Mouse (Mus musculus): ENCODE measurements around the gene Wfs1. TPM values are rescaled to one million over a fixed set of nuclear protein-coding genes. Genes with fewer than 3 reads are reported as not detected.

Gene Wfs1
- total RNA-seq (2012; rRNA removed) (2.3 and 2.5 TPM in 2 replicates), total RNA-seq (2014; rRNA removed) (0.43 and 0.56 TPM in 2 replicates), polyA plus RNA-seq (2012; ENCODE audit: insufficient read length, low read depth) (1.4 and 1.8 TPM in 2 replicates)

DNA sequence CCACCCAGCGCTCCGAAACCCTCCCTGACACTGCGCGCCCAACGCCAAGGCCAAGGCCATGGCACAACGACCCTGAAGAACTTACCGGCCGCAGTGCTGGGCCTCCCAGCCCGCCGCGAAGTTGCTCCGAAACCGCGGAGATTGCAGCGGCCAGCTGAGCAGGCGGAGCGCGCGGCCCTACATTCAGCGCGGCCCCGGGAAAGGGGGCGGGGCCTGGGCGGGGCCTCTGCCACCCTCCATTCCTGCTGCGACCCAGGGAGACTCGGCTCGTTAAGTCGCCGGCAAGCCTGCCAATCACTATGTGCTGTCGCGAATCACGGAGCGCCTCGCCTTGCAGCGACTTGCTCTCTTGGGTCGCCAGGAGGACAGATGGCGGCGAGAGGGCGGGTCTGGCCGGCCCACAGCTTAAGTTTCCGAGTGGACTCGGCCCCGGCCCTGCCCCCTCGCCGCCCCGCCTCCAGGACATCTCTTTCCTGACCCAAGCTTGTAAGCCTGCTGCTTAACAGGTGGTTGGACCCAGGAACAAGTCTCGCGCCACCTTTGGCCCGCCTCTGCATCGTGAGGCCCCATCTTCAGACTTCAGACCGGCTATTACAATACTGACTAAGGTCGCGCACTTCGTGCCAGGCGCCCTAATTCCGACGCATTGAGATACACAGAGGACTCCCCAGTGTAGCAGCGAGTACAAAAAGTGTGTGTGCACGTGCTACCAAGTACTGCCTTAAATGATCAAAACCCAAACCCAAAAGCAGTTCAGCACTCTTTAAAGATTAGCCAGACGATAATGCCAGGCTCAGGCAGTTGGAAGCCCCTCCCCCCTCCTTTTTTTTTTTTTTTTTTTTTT lies at the start of gene Wfs1:
Gene Wfs1, minus strand, starts transcription at position 425 of the 844 bp plus-strand sequence.
- Histone ChIP-seq H3K4me3 (replicated peaks in 1 of 3; ENCODE audit: low read depth in 2 of 3, low read length in 2 of 3, poor library complexity in 1 of 3) (peak within 1 kb of the TSS; percentile 69 to 95 (median 72)), H3K9ac (ENCODE audit: insufficient read depth, low read depth) (peak within 1 kb of the TSS; percentile 86), H3K27ac (ENCODE audit: insufficient read depth, low read depth) (peak within 1 kb of the TSS; percentile 58; the same call in 1 of the 2 replicates), H3K4me2 (ENCODE audit: insufficient read depth, low read depth, poor library complexity, severe bottlenecking) (peak within 1 kb of the TSS; percentile 68), H3K9me3 (replicated peaks; ENCODE audit: low read length) (peaks cover 4% of the 10 kb centered on the region), H3K4me1 (ENCODE audit: control insufficient read depth in 1 of 2, insufficient read depth in 2 of 2) (peaks cover 7 to 18% of the 10 kb centered on the region in 2 experiments; a peak in 3 of 4 replicates), H3K27me3 (replicated peaks) (peaks cover 29% of the 10 kb centered on the region), H3K36me3 (replicated peaks in 1 of 2; ENCODE audit: control insufficient read depth in 1 of 2, insufficient read depth in 1 of 2, low read length in 1 of 2) (no peaks in the 10 kb centered on the region), H3K79me2 (replicated peaks; ENCODE audit: control insufficient read depth, extremely low read depth, insufficient read depth, poor library complexity, severe bottlenecking) (no peaks in the 10 kb centered on the region)
- in situ Hi-C loops (cut with MboI; ENCODE audit: low pct_ligation_motif_present, low pct_unique_long_range_greater_than_20kb, low sequenced_read_pairs) = no loop called here
- TF ChIP-seq USF1 (IDR thresholded peaks at IDR 0.05; ENCODE audit: low read depth, low read length) = no peak
- no peak for TF ChIP-seq ZC3H11A (IDR thresholded peaks at IDR 0.05; ENCODE audit: low read depth, low read length)
- TF ChIP-seq ETS1 (conservative IDR thresholded peaks at IDR 0.05; ENCODE audit: low read depth, low read length) = peak; percentile 5; the same call in 1 of the 2 replicates
- peak; percentile 54; the same call in 1 of the 2 replicates for TF ChIP-seq IRF4 (IDR thresholded peaks at IDR 0.05; ENCODE audit: low read depth, low read length)
- TF ChIP-seq ZMIZ1 (IDR thresholded peaks at IDR 0.05; ENCODE audit: low read depth, low read length) = peak; percentile 42; the same call in 1 of the 2 replicates
- no peak for TF ChIP-seq MAFK (IDR thresholded peaks at IDR 0.05; ENCODE audit: insufficient replicate concordance, low read length)
- no peak for TF ChIP-seq ZKSCAN1 (IDR thresholded peaks at IDR 0.05; ENCODE audit: borderline replicate concordance, low read depth, low read length)
- peak; percentile 77 for TF ChIP-seq TCF12 (IDR thresholded peaks at IDR 0.05; ENCODE audit: low read depth, low read length)
- TF ChIP-seq NELFE (IDR thresholded peaks at IDR 0.05; ENCODE audit: low read depth, low read length) = peak; percentile 61
- no peak for TF ChIP-seq JUN (IDR thresholded peaks at IDR 0.05; ENCODE audit: insufficient read depth, low read depth, low read length)
- TF ChIP-seq TBP (conservative IDR thresholded peaks at IDR 0.05; ENCODE audit: low read depth, low read length) = peak; percentile 38; the same call in 1 of the 2 replicates
- TF ChIP-seq KAT2A (IDR thresholded peaks at IDR 0.05; ENCODE audit: insufficient replicate concordance, low read length) = no peak
- TF ChIP-seq CHD1 (IDR thresholded peaks at IDR 0.05; ENCODE audit: low read depth, low read length) = no peak
- TF ChIP-seq PAX5 (IDR thresholded peaks at IDR 0.05; ENCODE audit: low read length) = no peak
- peak; percentile 71 for TF ChIP-seq BHLHE40 (IDR thresholded peaks at IDR 0.05; ENCODE audit: low read depth, low read length)
- TF ChIP-seq SIN3A (IDR thresholded peaks at IDR 0.05; ENCODE audit: low read length) = peak; percentile 80
- peak; percentile 14; the same call in 1 of the 2 replicates for TF ChIP-seq EP300 (IDR thresholded peaks at IDR 0.05; ENCODE audit: low read length)
- TF ChIP-seq SMC3 (IDR thresholded peaks at IDR 0.05; ENCODE audit: low read depth, low read length) = no peak
- TF ChIP-seq UBTF (IDR thresholded peaks at IDR 0.05; ENCODE audit: low read depth, low read length) = no peak
- no peak for TF ChIP-seq E2F4 (IDR thresholded peaks at IDR 0.05; ENCODE audit: insufficient replicate concordance, low read depth, low read length)
- TF ChIP-seq CTCF (conservative IDR thresholded peaks at IDR 0.05 in 1 of 2, IDR thresholded peaks at IDR 0.05 in 1 of 2; ENCODE audit: low read depth in 2 of 2, low read length in 2 of 2) = peak in 1 of 2 experiments; percentile 8; a peak in 1 of 4 replicates
- TF ChIP-seq HCFC1 (IDR thresholded peaks at IDR 0.05; ENCODE audit: low read depth, low read length) = peak; percentile 55
- TF ChIP-seq ELF1 (IDR thresholded peaks at IDR 0.05; ENCODE audit: low read depth, low read length) = peak; percentile 62; the same call in 1 of the 2 replicates
- peak; percentile 68 for TF ChIP-seq POLR2A (IDR thresholded peaks at IDR 0.05; ENCODE audit: low read depth, low read length)
- peak; percentile 77 for TF ChIP-seq MXI1 (IDR thresholded peaks at IDR 0.05; ENCODE audit: low read depth, low read length)
- TF ChIP-seq JUND (conservative IDR thresholded peaks at IDR 0.05; ENCODE audit: low read depth, low read length) = no peak
- TF ChIP-seq CHD2 (IDR thresholded peaks at IDR 0.05; ENCODE audit: low read length) = peak; percentile 85
- no peak; the same call in 1 of the 2 replicates for TF ChIP-seq MEF2A (IDR thresholded peaks at IDR 0.05; ENCODE audit: borderline replicate concordance, low read depth, low read length)
- peak; percentile 58 for TF ChIP-seq NRF1 (IDR thresholded peaks at IDR 0.05; ENCODE audit: low read depth, low read length)
- TF ChIP-seq ZNF384 (IDR thresholded peaks at IDR 0.05; ENCODE audit: low read depth, low read length) = peak; percentile 98
- no peak for TF ChIP-seq MAZ (IDR thresholded peaks at IDR 0.05; ENCODE audit: low read depth, low read length)
- TF ChIP-seq GABPA (IDR thresholded peaks at IDR 0.05; ENCODE audit: insufficient replicate concordance, low read depth, low read length) = no peak
- no peak for TF ChIP-seq RAD21 (IDR thresholded peaks at IDR 0.05; ENCODE audit: low read depth, low read length)
- TF ChIP-seq RCOR1 (conservative IDR thresholded peaks at IDR 0.05; ENCODE audit: low read depth, low read length) = no peak
- no peak for TF ChIP-seq POLR2AphosphoS2 (IDR thresholded peaks at IDR 0.05; ENCODE audit: low read depth, low read length)
- no peak for TF ChIP-seq MYC (IDR thresholded peaks at IDR 0.05; ENCODE audit: low read depth, low read length)
- peak; percentile 62; the same call in 1 of the 2 replicates for TF ChIP-seq MAX (IDR thresholded peaks at IDR 0.05; ENCODE audit: low read length)
- no peak for TF ChIP-seq USF2 (conservative IDR thresholded peaks at IDR 0.05; ENCODE audit: low read depth, low read length)
- peak; percentile 95 for DNase-seq (ENCODE audit: extremely low read depth)
- dilution Hi-C loops (cut with MboI; ENCODE audit: extremely low pct_ligation_motif_present, extremely low pct_unique_long_range_greater_than_20kb, low sequenced_read_pairs) = no loop called here
